Mouse (Mus musculus): ENCODE results near the gene Rnf215.
"Not testable (repeated sequence)": the region's sequence is repeated elsewhere in the genome, so short reads cannot be mapped to it uniquely, and the experiment has no call there.

Gene Rnf215

GRCm38 (mm10) chr11:4147098-4147497, 12.1 kb downstream of the Rnf215 start:
- no peak for DNase-seq (ENCODE audit: low spot score)

GRCm38 (mm10) chr11:4148120-4148519, 13.1 kb downstream of the Rnf215 start:
- no peak for DNase-seq (ENCODE audit: low spot score)

DNA sequence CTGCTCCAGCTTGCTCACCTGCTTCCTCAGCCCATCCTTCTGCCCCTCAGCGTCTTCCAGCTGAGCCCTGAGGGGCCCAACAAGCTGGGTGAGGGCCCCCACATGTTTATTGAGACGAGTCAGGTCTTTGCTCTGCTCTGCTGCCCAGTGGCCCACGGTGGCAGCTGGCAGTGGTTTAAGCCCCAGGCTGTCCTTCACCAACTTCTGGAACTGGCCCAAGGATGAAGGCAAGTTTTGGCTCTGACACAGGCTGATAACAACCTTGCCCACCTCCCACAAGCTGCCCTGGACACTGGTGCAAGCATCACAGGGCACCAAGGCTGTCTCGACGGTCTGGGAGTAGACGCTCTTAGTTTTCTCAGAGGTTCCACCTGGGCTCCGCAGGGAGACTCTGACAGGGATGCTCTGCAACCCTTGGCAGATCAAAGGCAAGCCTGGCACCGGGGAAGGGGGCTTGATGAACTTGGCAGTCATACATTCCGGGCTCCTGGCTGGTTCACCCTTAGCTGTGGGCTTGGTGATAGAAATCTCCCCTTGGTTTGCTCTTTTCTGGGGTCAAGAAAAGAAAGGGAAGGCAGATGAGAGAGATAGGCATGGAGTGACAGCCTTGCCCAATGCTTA, 13.6 kb downstream of the Rnf215 start:
- DNase-seq (ENCODE audit: low spot score), result no peak

DNA sequence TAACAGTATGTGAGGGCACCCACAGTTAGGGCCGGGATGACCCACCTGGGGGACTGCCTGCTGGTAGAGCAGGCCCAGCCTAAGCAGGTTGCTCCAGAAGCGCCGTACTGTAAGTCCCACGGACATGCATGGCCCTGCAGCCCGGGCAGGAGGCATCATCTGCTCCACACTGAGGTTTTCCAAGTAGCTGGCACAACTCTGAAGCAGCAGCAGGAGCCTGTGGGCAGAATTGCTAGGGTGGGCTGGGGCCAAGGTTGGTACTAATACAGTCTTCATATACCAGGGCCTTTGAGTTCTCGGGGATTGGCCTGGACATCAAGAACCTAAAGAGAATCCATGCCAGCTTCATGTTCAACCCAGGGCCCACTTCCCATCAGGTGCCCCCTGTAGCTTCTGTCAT, 14.9 kb downstream of the Rnf215 start:
- no peak for DNase-seq (ENCODE audit: low spot score)

- no peak for DNase-seq (ENCODE audit: low spot score)
These were observed 18.7 kb downstream of the Rnf215 start for GRCm38 (mm10) chr11:4153694-4154093.

DNA sequence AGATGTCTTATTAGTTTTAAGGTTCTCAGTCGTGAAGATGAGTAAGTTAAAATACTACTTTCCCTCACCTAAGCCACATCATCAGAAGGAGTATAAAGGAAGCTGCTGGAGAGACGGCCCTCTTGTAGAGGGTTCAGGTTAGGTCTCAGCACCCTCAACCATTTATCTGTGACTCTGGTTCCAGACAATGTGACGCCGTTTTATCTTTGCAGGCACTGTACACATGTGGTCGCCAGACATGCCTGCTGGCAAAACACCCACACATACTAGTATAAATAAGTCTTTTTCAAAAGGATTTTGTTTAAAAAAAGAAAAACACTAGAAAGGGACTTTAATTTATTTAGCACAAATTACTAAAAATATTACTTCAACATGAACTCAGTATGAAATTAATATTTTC, 20.6 kb downstream of the Rnf215 start:
- no peak for DNase-seq (ENCODE audit: low spot score)

DNA sequence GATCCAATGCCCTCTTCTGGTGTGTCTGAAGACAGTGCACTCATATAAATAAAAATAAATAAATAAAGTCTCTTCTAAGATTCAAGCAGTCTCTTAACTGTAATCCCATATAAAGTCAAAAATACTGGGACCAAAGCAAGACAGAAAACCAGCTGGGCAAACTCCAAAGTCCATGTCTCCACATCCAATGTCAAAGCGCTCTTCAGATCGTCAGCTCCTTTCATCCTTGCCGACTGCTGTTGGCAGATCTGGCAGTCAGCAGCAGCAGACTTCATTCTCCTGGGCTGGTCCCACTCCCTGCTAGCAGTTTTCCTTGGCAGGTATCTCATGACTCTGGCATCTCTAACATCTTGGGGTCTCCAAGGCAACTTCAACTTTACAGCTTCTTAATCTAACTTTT, 23.7 kb downstream of the Rnf215 start:
- DNase-seq (ENCODE audit: low spot score), result no peak

- DNase-seq (ENCODE audit: low spot score), result peak; percentile 96
These were observed 25.1 kb downstream of the Rnf215 start, which contains the start of the genes Ccdc157 and Sf3a1 for GRCm38 (mm10) chr11:4159808-4160708. Gene Ccdc157 (minus strand): TSS chr11:4160293. Gene Sf3a1 (plus strand): TSS chr11:4160350.

- DNase-seq (ENCODE audit: low spot score), result no peak
These were observed 25.9 kb downstream of the Rnf215 start for GRCm38 (mm10) chr11:4160758-4161480.

- no peak for DNase-seq (ENCODE audit: low spot score)
These were observed 29.7 kb downstream of the Rnf215 start for GRCm38 (mm10) chr11:4164701-4165100.

DNA sequence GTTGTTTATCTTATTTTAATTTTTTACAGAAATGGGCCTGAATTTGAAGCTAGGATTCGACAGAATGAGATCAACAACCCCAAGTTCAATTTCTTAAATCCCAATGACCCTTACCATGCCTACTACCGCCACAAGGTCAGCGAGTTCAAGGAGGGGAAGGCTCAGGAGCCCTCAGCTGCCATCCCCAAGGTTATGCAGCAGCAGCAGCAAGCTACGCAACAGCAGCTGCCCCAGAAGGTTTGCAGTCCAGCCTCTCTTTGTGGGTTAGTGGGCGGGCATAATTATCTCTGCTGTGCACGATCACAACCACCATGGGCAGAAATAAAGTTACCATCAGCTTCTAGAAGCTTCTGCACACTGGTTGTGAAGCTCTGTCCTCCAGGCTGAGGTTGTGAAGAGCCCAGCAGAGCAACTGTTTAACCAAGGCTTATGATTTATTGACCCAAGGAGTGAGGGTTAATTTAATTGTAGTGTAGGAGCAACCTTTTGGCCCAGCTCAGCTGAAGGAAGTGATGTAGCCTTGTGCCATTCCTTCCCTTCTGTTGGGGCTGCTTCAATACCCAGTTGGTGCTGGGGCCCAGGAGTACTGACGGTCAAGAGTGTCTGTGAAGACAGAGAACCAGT, 31.6 kb downstream of the Rnf215 start:
- DNase-seq (ENCODE audit: low spot score), result no peak

DNA sequence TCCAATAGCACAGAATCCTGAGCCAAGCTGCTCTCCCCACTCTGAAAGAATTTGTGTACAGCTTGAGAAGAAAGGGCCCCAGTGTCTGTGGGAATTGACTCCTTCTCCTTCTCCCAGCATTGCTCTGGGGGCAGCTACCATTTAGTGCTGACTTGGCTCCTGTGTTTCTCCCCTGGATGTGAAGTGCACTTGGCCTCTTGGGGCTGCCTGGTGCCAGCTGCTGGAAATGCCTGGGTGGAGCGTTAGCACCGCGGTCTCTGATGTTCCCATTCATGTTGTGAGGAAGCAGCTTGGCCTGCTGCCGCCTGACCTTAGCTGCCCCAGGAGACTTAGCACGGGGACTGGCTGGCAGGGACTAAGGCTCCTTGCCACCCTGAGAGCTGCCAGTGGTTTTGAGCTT, 39.6 kb downstream of the Rnf215 start:
- DNase-seq (ENCODE audit: low spot score), result no peak

GRCm38 (mm10) chr11:4177716-4178115, 42.7 kb downstream of the Rnf215 start:
- DNase-seq (ENCODE audit: low spot score), result no peak

- no peak for DNase-seq (ENCODE audit: low spot score)
These were observed 47.1 kb downstream of the Rnf215 start for GRCm38 (mm10) chr11:4182061-4182460.

DNA sequence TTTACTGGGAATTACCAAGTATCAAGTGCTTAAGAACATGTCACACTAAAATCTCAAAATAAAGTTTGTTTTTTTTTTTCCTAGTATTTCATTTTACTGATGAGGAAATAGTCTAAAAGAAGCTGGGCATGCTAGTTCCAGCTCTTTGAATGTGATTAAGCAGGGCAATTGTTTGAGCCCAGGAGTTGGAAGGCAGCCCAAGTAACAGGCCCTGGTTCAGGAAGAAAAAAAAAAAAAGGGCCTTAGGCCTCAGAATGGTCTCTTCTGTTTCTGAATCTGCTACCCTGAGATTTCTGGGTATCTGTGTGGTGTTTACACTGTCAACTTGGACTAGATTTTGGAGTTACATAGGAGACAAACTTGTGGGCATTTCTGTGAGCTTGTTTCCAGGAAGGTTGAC, 48.5 kb downstream of the Rnf215 start:
- DNase-seq (ENCODE audit: low spot score), result no peak

- no peak for DNase-seq (ENCODE audit: low spot score)
These were observed 49.4 kb downstream of the Rnf215 start for GRCm38 (mm10) chr11:4184251-4184952.

GRCm38 (mm10) chr11:4185480-4185879, 50.5 kb downstream of the Rnf215 start:
- DNase-seq (ENCODE audit: low spot score), result not testable (repeated sequence)

GRCm38 (mm10) chr11:4186486-4187317, 51.7 kb downstream of the Rnf215 start, which contains the start of gene Tbc1d10a:
Gene Tbc1d10a (plus strand): TSS chr11:4186789.
- DNase-seq (ENCODE audit: low spot score), result peak; percentile 97

- DNase-seq (ENCODE audit: low spot score), result no peak
These were observed 52.3 kb downstream of the Rnf215 start for GRCm38 (mm10) chr11:4187318-4187700.

- no peak for DNase-seq (ENCODE audit: low spot score)
These were observed 54.2 kb downstream of the Rnf215 start for GRCm38 (mm10) chr11:4189182-4189581.

GRCm38 (mm10) chr11:4190677-4191076, 55.7 kb downstream of the Rnf215 start:
- no peak for DNase-seq (ENCODE audit: low spot score)

Data from retina, embryonic 14.5 days (tissue).